Mouse (Mus musculus): ENCODE measurements around the gene Ncaph.
"Not testable (repeated sequence)": the region's sequence is repeated elsewhere in the genome, so short reads cannot be mapped to it uniquely, and the experiment has no call there.

Gene Ncaph

DNA sequence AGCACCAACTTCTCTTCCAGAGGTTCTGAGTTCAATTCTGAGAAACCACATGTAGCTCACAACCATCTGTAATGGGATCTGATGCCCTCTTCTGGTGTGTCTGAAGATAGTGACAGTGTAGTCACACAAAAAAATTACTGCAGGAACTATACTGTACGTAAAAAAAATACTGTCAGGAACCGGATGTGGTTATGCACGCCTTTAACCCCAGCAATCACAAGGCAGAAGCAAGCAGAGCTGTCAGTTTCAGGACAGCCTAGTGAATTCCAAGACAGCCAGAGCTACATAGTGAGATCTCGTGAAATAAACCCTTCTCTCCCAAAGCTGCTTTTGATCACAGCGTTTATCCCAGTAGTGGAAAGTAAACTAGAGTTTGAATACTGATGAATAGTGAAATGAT lies 47.5 kb downstream of the Ncaph start:
- DNase-seq (ENCODE audit: low spot score), result no peak

DNA sequence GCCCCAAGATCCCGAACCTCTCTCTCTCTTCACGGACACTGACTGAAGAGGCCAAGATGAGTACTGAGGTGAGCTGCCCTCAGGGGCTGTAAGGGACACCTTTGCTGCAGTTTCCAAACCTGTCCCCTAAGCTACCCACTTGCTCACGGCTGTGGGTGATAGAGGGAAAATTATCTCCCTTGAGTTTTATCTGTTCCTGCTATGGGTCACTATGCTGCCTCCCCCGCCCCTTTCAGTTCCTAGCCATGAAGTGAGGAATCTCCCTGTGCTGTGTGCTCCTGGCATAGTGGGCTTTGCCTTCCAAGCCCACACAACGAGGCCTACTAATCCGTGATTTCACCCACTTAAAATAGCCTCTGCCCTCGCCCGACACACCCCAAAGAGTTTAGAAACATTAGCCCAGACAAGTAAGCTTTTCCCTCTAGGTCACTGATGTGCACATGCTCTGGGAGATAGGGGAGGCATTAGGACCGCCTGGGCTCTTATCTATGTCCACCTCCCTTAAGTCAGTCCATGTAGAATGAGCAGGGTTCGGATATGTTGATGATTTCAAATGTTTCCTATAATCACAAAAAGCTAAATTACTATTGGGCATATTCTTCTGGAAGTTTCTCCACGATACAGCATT lies 53.0 kb downstream of the Ncaph start:
- no peak for DNase-seq (ENCODE audit: low spot score)

DNA sequence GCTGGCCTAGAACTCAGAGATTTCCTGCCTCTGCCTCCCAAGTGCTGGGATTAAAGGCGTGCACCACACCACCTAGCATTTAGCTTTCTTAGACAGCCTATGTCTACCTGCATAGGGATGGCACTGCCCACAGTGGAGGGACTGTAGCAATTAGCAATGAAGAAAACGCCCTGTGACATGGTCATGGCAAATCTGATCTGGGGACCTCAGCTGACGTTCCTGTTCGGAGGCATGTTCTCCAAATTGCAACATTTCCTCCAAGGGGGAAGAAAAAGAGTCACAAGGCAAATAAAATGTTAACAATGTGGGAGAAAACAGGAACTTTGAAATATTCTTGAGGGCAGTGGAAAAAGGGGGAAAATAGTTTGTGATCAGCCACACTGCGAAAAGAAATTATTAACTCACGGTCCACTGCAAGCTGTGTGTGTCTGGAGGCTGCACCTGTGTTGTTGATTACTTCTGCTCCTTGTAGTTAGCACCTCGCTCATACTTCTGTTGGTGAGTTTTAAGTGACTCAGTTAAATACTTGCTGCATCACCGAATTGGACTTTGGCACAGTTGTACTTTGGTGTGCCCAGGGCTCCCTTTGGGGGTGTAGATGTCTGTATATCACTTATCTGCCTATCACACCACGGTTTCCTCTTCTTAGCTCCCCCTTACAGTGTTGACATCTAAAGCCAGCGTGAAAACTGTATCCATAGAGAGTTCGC lies 53.7 kb downstream of the Ncaph start:
- no peak for DNase-seq (ENCODE audit: low spot score)

DNA sequence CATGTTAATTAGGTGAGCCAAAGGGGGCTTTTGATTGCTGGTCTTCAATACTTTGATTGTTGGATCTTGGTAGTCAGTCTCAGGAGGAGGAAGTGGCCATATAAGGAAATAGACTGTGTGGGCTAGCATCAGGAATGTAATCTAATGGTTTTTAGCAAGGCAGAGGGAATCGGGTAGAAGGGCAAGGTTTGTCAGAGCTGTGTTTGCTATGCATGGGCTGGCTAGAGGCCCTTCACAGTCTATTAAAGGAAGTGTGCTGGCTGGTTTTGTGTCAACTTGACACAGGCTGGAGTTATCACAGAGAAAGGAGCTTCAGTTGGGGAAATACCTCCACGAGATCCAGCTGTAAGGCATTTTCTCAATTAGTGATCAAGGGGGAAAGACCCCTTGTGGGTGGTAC lies 54.7 kb downstream of the Ncaph start:
- DNase-seq (ENCODE audit: low spot score), result not testable (repeated sequence)

DNA sequence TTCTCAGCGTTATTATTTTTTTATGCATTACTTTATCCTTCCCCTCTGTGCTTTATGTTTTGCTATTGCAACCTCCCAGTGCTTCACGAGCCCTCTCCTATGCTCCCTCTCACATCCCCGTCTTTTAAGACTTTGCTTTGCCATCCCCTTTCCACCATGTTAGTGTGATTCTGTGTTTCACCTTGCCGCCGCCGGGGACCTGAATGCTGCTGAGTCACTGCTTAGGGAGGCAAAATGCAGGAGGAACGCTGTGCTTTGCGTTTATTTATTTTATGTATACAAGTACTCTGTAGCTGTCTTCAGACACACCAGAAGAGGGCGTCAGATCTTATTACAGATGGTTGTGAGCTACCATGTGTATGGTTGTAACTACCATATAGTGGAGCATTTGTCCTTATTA lies 56.1 kb downstream of the Ncaph start:
- DNase-seq (ENCODE audit: low spot score), result no peak

DNA sequence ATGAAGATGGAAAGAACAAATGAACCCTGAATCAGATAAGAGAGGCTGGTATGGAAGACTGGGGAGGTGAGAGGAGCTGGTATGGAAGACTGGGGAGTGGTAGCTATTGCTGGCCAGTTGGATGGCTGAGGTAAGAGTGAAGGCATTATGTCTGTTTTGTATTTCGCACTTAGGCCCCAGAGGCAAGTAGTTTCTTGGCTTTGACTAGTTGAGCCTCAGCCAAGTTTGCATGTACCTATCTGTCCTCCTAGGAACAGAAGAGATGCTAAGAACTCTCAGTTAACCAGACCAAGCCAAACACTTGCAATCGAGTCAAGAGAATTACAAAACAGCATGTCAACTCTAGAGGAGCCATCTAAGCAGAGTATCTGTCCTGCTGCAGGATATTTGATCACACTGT lies 59.6 kb downstream of the Ncaph start:
- DNase-seq (ENCODE audit: low spot score), result no peak

DNA sequence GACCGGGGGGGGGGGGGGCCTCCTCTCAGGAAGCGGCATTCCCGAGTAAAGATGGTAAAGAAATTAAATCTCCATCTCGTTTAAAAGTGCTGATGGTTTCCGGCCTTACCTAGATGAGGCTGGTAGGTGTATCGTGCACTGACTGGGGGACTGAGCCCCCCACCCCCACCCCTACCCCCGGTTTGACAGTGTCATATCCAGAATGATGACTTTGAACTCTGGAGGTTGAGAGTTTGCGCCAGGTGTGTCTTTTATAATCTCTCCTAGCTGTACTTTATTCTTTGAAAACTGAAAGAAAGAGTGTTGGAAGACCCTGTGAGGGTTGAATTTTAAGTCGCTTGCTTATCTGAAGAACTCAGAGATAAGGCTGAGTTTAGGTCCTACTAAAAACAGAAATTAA lies 62.9 kb downstream of the Ncaph start:
- no peak for DNase-seq (ENCODE audit: low spot score)

DNA sequence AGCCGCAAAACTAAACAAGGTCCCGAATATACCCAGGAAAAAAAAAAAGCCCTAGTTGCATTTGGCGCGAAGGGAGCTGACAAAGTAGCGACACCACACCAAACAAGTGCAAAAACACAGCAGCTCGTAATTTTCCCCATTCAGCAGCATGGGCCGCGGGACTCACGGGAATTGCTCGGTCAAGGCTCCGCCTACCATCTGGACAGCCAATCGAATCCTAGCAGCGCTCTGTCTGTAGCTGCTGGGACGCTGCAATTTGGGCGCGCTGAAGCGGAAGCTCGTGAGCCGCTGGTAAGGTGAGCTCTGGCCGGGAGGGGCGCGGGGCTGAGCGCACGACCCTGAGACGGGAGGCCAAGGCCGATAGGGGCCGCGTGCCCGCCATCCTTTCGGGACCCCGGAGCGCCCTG lies 63.3 kb downstream of the Ncaph start, which contains the start of gene Blvra:
Gene Blvra (plus strand): TSS at position 231 of the 407 bp plus-strand sequence.
- DNase-seq (ENCODE audit: low spot score), result peak; percentile 85

DNA sequence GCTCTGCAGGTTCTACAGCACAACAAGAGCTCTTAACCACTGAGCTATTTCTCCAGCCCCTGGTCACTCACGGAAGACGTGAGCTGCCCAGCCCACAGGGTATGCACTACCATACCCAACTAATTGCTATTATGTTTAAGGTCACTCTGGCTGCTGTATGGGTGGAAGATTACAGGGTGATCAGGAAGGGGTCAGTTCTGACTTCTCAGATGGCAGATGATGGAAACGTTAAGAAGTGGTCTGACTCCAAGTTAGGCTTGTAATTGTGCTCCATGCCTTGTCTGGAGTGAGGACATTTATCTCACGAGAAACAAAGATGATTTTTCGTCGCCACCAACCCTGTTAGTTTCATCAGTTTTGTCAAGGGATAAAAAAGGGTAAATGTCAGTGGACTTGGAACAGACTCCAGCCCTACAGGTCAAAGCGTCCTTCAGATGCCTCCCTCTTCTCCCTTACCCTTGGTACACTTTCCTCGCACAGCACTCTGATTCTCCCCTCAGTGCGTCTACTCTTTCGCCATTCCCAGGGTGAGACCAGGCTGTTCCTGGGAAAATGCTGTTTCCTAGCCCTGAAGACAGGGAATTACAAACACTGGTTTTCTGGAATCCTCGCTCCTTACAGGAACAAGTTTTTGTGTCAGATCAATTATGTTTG lies 63.8 kb downstream of the Ncaph start:
- DNase-seq (ENCODE audit: low spot score), result no peak

DNA sequence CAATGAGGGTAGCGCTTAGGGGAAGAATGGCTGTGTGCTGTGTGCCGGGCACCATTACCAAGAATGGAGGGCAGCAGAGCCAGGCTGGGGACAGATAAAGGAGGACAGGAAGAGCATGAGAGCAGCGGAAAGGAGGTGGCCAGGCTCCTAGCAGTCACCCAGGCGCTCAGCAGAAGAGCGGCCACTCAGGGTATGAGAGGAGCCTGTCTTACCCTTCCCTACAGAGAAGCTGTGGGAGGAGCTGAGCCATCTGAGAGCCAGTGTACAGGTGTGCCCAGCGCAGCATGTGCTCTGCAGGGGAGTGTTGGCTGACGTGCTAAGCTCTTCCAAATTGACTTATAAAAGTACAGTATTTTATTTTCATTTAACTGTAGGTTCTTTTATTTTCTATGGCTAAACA lies 64.9 kb downstream of the Ncaph start:
- no peak for DNase-seq (ENCODE audit: low spot score)

DNA sequence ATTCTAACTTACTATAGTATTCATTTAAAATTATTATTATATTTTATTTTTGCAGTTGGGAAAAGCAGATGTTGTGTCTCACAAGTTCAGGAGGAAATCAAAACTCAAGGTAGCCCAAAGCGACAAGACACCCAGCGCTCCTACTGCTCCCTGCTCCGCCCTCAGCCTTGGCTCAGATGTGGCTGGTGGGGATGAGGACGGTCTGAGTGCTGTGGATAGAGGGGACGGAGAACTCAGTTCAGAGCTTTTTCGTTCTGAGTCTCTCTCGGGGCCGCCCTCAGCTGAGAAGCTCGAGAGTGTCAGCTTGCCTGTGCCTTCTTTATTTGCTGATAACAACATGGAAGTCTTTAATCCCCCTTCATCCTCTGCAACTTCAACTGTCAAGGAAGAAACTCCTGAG lies 72.3 kb downstream of the Ncaph start:
- no peak for DNase-seq (ENCODE audit: low spot score)

All from ovary, postnatal 36 days (tissue).